Mouse (Mus musculus): ENCODE measurements around the gene Il1r2.

DNA sequence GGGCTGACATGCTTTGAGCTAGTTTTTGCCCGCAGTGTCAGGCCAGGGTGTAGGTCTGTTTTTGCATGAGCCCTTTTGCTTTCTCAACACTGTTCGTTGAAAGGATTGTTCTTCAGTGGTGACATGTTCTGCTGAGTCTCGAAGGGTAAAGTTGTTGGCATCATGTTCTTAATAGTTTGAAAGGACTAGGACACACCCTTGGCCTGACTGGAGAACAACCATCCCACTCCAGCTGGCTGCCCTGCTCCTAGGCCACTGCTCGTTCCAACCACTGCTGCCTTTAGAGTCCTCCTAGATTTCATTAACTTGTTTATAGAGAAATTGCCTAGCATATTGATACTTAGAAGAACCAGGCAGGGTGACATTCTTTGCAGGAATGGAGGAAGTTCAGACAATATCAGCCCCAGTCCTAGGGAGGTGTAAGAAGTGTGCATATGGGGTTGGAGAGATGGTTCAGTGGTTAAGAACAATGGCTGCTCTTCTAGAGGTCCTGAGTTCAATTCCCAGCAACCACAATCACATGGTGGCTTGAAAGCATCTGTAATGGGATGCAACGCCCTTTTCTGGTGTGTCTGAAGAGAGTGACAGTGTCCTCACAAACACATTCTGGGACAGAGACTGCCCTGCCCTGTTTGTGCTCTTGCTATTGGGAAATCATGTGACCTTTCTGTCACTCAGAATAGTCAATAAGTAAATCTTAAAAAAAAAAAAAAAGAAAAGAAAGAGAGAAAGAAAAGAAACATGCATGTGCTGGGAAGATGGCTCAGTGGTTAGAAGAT lies 34.3 kb downstream of the Il1r2 start:
- TF ChIP-seq CTCF (IDR thresholded peaks at IDR 0.05; ENCODE audit: low read depth, low read length), result no peak
- no peak for TF ChIP-seq POLR2A (IDR thresholded peaks at IDR 0.05; ENCODE audit: borderline replicate concordance, low read depth, low read length)

Measured in bone marrow macrophage, adult 2 months (primary cell).